Mouse (Mus musculus) left cerebral cortex, adult 2 months (tissue): ENCODE measurements at regions not wholly inside any gene's neighbourhood (a gene's known extent, or its start where the extent isn't known, plus 50 kb on each side); places are given as distances from the start of the nearest gene placed in this dataset.

Source experiments
- DNase-seq, 2 experiments: peaks; one replicate each; pipeline ENCODE4 v3.0.0; 2021 to 2022; ENCODE audit warnings: low spot score in 2 of 2, mixed read lengths in 1 of 2; ENCODE audit errors: extremely low spot score in 1 of 2
- H3K27ac ChIP-seq: fragments of 200-600 bp; 2 replicates; pipeline ENCODE4 v1.8.1; 2022
- H3K4me3 ChIP-seq: fragments of 200-600 bp; 2 replicates; pipeline ENCODE4 v1.8.1; 2022
- CTCF ChIP-seq: fragments of 200-600 bp; IDR thresholded peaks from 2 replicates; pipeline ENCODE4 v1.8.1; 2022; ENCODE audit warnings: antibody characterized with exemption, mild to moderate bottlenecking, moderate library complexity
- intact Hi-C: fragments of 180-260 bp; cut with DNase I; formaldehyde crosslinking; loops from one replicate; pipeline ENCODE4 v1.15.1; 2025

DNA sequence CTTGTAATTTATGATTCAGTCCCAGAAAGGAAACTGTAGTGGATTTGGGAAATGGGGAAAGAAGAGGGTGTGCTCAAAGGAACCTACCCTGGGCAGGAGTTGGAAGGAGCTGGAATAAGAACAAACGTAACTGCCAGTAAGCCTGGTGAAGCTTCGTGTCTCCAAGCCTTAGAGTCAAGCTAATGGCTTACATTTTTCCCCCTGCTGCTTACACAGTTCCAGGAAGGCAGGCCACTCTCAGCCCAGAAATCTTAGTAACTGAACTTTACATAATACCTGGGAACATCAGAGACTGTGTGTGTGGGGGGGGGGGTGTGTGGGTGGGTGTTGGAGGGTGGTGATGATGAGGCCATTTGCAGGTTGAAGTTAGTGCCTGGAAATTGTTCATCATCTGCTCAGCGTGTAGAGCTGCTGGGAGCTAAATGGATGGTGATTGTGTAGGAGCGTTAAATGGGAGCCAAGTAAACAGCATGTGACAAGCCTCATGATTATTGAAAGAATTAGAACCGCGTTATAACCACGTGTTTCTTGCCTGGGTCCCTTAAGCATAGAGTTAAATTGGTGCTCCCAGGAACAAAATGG is 357.1 kb upstream of the Slc30a5 start:
- no peak for TF ChIP-seq CTCF
- Histone ChIP-seq H3K27ac (no peak overlapping the region), H3K4me3 (no peak overlapping the region)
- intact Hi-C loops, result no loop called here
- no peak for DNase-seq

DNA sequence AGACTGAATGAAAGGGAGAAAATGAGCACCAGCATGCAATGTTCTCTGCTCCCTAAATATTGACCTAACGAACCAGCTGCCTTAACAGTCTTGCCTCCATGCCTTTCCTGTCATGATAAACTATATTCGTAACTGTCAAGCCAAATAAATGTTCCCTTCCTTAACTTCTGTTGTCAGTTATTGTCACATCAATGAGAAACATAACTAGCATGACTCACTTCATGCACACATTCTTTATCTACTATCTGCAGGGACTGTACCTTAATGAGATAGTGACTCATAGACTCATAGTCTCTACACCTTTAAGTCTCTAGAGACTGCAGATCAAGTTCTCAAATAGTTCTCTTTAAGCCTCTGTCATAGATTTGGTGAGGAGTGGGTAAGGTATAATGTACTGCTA is 349.2 kb upstream of the Slc30a5 start:
- H3K27ac ChIP-seq, result no peak overlapping the region
- DNase-seq, result no peak
- no peak for TF ChIP-seq CTCF
- no peak overlapping the region for H3K4me3 ChIP-seq
- intact Hi-C loops, result no loop called here

GRCm38 (mm10) chr13:101175017-101175689 is 341.9 kb upstream of the Slc30a5 start:
- Histone ChIP-seq H3K4me3 (no peak overlapping the region), H3K27ac (no peak overlapping the region)
- no peak for TF ChIP-seq CTCF
- DNase-seq, result no peak
- intact Hi-C loops, result no loop called here

- DNase-seq, result no peak
- Histone ChIP-seq H3K27ac (no peak overlapping the region), H3K4me3 (no peak overlapping the region)
- intact Hi-C loops, result no loop called here
- peak; percentile 46 for TF ChIP-seq CTCF
Observed at GRCm38 (mm10) chr13:101161768-101162167, 328.5 kb upstream of the Slc30a5 start.

DNA sequence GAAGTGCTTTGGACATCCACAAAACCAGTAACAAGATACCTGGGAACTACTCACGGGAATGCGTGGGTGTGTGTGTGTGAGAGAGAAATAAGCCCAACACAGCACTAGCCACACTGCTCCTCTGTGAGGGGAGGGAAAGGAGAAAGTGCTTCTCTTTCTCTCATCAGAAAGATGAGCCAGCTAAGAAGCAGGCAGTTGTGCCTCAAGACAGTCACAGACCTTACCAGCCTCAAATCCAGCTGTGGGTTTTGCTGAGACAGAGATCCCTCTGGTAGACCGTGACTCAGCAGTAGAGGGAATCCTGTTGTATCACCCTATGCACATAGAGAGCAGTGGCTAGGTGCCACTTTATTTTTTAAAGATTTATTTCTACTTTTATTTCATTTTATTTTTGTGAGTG is 326.7 kb upstream of the Slc30a5 start:
- no peak for TF ChIP-seq CTCF
- intact Hi-C loops, result no loop called here
- Histone ChIP-seq H3K27ac (no peak overlapping the region), H3K4me3 (no peak overlapping the region)
- no peak for DNase-seq

GRCm38 (mm10) chr13:101153760-101154159 is 320.5 kb upstream of the Slc30a5 start:
- intact Hi-C loops, result no loop called here
- no peak for DNase-seq
- TF ChIP-seq CTCF, result no peak
- no peak overlapping the region for H3K4me3 ChIP-seq
- no peak overlapping the region for H3K27ac ChIP-seq

DNA sequence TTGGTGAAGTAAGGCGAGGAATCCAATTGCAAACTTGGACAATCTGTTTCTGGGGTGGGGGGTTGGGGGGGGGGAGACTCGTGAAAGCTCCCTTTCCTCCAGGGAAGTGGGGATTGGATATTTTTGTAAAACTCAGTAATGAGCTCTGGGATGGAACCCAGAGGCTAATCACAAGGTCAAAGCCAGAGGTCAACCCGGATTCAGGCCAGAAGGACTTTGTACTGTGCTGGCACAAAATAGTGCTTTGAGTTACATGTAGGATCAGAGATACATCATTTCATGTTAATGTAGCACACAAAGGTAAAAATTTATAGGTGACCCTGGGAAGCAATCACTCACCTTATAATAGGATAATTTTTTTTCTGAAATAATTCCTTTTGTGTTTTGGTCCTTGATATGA is 309.5 kb upstream of the Slc30a5 start:
- H3K4me3 ChIP-seq, result no peak overlapping the region
- TF ChIP-seq CTCF, result no peak
- no peak for DNase-seq
- intact Hi-C loops, result no loop called here
- H3K27ac ChIP-seq, result no peak overlapping the region

DNA sequence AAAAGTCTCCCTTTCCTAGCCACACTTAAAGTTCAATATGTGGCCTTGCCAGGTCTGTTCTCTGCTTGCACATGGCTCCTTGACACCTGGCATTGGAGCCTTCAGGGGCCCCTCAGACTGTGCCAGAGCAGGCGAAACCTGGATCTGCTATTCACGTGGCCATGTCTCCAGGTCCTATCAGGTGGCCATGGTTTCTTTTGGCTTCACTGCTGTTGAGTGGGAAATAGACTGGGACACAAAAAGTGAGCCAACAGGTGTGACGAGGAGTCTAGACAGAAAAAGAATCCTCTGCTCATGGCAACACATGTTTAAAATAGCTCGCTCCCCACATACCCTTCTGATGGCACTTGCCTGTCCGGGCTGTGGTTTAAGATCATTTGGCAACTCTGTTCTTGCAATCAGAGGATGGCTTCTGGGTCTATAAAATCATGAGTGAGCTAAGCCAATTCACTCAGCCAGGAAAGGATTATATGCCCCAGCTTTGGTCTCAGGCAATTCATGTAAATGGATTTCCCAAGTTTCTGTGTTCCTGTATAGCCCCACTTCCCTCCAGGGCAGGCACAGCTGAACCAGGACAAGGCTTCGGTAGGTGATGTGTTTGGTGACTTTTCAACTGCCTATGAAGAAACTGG is 309.0 kb upstream of the Slc30a5 start:
- no peak for DNase-seq
- H3K4me3 ChIP-seq, result no peak overlapping the region
- intact Hi-C loops, result no loop called here
- no peak for TF ChIP-seq CTCF
- H3K27ac ChIP-seq, result no peak overlapping the region

GRCm38 (mm10) chr13:101129466-101129865 is 296.2 kb upstream of the Slc30a5 start:
- peak overlapping the region; percentile 45; the same call in 1 of the 2 replicates for H3K27ac ChIP-seq
- DNase-seq, result no peak
- intact Hi-C loops, result no loop called here
- TF ChIP-seq CTCF, result no peak
- H3K4me3 ChIP-seq, result no peak overlapping the region

- no peak for DNase-seq
- H3K27ac ChIP-seq, result no peak overlapping the region
- intact Hi-C loops, result no loop called here
- TF ChIP-seq CTCF, result no peak
- no peak overlapping the region for H3K4me3 ChIP-seq
Observed at GRCm38 (mm10) chr13:101127808-101128207, 294.6 kb upstream of the Slc30a5 start.

- no peak for DNase-seq
- Histone ChIP-seq H3K27ac (no peak overlapping the region), H3K4me3 (no peak overlapping the region)
- no peak for TF ChIP-seq CTCF
- intact Hi-C loops, result no loop called here
Observed at GRCm38 (mm10) chr13:101127262-101127661, 294.0 kb upstream of the Slc30a5 start.

GRCm38 (mm10) chr13:101117311-101117710 is 284.1 kb upstream of the Slc30a5 start:
- intact Hi-C loops, result no loop called here
- no peak; the same call in 1 of the 2 replicates for TF ChIP-seq CTCF
- no peak overlapping the region for H3K27ac ChIP-seq

GRCm38 (mm10) chr13:101115296-101115695 is 282.1 kb upstream of the Slc30a5 start:
- H3K4me3 ChIP-seq, result no peak overlapping the region
- no peak for DNase-seq
- no peak overlapping the region for H3K27ac ChIP-seq
- TF ChIP-seq CTCF, result no peak
- intact Hi-C loops, result no loop called here

More at GRCm38 (mm10) chr13:101117311-101117710, 284.1 kb upstream of the Slc30a5 start:
- no peak overlapping the region for H3K4me3 ChIP-seq
- no peak for DNase-seq
